Mouse (Mus musculus) urinary bladder, postnatal 4 days (tissue): ENCODE results near the gene Zfp112.
A peak's percentile ranks its signal among the peaks of the same experiment; 100 is the strongest.
"Not testable (repeated sequence)": the region's sequence is repeated elsewhere in the genome, so short reads cannot be mapped to it uniquely, and the experiment has no call there.

Experiments
- DNase-seq, 2 experiments: peaks; one replicate each; pipeline ENCODE4 v3.0.0; 2021 to 2022; ENCODE audit warnings: low spot score in 2 of 2

Zfp112 gene

DNA sequence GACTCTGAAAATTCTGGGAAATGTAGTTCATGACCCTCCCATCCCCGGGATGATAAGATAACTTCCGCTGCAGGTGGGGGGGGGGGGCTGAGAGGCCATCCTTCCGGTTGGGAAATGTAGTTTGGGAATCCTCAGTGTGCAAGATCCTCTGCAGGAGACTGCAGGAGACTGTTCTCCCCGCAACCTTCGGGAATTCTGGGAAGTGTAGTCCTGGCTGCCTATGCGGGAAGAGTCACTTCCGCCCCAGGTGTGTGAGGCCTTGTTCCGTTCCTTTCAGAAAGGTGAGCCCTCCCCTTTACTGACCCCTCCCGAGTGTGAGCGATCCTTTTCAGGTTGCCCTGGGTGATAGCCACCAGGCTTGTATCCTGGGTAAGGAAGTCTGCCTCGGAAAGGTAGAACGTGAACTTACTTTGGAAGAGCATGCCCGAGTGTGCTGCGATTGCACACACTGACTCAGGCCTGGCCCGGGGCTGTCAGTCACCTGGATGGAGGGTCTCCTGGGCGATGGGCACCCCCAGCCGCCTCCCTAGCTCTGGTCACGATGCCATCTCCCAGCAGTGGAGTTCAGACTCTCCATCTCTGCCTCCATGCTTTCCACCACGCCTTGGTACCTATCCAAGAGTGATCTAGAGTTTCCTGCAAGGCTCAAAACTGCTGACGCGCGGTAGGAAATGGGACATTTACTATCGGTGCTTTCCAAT, at the start of gene Zfp112:
TSS of gene Zfp112 (plus strand) at position 159 of the 701 bp plus-strand sequence.
- DNase-seq, result peak in 1 of 2 experiments; percentile 70

DNA sequence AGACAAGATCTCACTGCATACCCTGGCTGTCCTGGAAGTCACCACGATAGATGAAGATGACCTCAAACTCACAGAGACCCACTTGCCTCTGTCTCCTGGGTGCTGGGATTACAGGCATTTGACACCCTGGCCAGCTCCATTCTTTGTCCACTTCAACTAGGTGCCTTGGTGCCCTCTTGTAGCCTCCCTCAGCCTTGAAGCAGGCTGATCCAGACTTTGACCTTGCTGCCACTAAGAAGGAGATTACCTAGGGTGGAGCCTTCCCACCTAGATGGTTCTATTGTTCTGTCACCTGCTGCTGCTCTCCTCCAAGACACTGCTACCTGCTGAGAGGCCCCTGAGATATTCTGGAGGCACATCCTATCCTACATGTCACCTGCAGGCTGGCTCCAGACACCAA, 37.7 kb upstream of the Zfp112 start:
- DNase-seq, result not testable (repeated sequence)

GRCm38 (mm10) chr7:24081634-24082431, 30.3 kb upstream of the Zfp112 start, which contains the start of gene Zfp180:
Zfp180 (plus strand) TSS chr7:24081924.
- DNase-seq, result peak; percentile 93

- DNase-seq, result peak in 1 of 2 experiments; percentile 50
These were observed 29.5 kb upstream of the Zfp112 start for GRCm38 (mm10) chr7:24082457-24083235.

GRCm38 (mm10) chr7:24086871-24087270, 25.2 kb upstream of the Zfp112 start:
- no peak for DNase-seq

- no peak for DNase-seq
These were observed 24.5 kb upstream of the Zfp112 start for GRCm38 (mm10) chr7:24087485-24088125.

- DNase-seq, result peak in 1 of 2 experiments; percentile 60
These were observed 7.7 kb upstream of the Zfp112 start for GRCm38 (mm10) chr7:24104403-24104802.

- no peak for DNase-seq
These were observed 6.9 kb upstream of the Zfp112 start for GRCm38 (mm10) chr7:24105144-24105703.

DNA sequence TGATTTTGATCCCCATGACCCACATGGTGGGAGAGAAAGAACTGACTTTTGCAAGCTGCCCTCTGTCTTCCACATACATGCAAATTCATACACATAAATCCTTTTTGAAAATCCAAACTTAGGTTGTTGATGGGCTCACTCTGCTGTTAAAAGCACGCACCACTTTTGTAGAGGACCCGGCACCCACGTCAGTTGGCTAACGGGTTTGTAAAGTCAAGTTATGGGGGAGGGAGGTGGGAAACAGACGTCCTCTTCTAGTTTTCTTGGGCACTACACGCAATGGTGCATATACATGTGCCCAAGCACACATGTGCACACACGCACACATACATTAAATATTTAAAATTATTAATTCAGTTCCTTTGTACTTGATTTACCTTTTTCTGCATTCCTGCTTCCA, 1.3 kb upstream of the Zfp112 start:
- no peak for DNase-seq

GRCm38 (mm10) chr7:24111772-24112155, 350 bp upstream of the Zfp112 start:
- no peak for DNase-seq

- peak in 1 of 2 experiments; percentile 26 for DNase-seq
These were observed 887 bp downstream of the Zfp112 start for GRCm38 (mm10) chr7:24113001-24113400.

DNA sequence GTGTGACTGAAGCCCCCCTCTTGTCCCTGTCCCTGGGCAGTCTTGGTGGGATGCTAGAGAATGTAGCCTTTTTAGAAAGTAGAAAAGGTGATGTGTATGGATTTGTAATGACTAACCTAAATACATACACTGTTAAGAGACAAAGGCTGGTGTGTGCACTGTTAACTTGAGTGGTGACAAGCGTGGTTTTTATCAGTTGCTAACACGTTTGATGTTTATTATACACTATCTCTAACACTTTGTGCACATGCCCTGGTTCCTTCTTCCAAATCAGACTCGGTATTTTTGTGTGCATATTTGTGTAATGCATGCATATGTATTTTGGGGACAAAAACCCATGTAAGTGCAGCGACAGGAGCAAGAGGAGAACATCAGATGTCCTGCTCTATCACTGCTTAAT, 4.5 kb downstream of the Zfp112 start:
- DNase-seq, result no peak

DNA sequence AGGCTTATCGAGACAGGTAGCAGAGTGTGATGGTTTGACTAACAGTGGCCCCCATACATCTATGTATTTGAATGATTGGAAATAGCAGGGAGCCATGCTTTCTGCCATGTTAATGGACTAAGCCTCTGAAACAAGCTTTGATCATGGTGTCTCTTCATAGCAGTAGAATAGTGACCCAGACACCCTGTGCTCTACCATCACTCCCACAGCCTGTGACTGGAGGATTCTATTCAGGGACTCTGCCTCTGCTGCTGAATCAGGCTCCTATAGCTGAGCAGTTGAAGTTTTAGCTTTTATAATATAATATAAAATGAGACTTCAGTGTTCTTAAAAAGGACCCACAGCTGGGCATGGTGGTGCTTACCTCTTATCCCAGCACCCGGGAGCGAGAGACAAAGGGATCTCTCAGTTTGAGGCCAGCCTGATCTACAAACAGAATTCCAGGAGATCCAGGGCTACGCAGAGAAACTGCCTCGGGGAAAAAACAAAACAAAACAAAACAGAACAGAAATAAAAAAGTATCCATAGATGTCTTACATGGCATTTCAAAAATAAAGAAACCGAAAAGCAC, 21.4 kb downstream of the Zfp112 start:
- no peak for DNase-seq

- DNase-seq, result peak; percentile 74 to 77
These were observed 22.1 kb downstream of the Zfp112 start, which contains the start of gene Zfp235 for GRCm38 (mm10) chr7:24133996-24134828. Zfp235 (plus strand) TSS chr7:24134169.

DNA sequence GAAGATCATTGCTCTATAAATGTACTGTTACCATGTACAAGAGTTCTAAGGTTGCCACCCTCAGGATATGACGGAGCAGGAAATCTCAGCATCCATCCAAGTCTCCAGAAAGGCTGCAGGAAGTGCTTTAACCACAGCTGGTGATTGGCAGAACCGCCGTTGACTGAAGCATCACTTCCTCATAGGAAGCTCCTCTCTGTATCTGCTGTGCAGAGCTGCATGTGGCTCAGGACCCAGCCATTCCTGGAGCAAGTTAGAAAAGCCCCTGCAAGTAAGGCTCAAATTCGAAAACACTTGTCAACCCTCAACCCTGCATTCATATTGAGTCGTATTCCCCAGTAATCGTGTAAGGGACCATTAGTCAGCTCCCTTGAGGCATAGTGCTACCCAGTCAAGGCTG, 30.5 kb downstream of the Zfp112 start:
- DNase-seq, result no peak

DNA sequence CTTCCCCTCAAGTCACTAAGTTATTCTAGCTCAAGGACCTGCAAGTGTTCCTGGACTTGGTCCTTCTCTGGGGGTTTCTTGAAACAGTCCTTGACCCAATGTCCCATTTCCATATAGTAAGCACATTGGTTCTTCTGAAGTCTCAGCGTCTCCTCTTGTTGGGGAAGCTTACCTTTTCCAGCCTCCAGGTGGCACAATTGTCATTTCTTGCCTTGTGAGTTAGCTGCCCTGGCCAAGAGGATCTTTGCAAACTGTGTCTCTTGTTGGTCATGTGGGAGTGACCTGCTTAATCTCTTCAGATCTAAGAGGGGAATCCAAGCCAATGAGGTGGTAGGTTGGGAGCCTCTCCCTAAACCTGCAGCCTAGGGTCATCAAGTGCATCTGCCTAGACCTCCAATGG, 41.2 kb downstream of the Zfp112 start:
- no peak for DNase-seq

DNA sequence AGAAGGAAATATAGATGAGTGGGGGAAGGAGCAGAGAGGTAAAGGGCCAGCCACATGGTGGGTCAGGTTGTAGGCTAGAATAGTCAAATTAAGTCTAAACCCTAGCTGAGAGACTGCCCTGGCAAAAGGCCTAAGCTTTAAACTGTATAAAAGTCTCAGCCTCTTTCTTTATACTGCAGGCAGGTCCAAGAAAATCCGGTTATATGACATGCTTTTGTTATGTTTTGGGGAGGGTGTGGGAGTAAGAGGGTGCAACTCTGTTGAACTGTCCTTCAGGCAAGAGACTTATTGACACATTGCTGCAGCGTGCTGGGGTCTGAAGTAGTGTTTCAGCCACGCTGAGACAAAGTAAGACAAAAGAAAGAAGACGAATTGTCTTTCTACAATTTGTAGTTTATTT, 60.1 kb downstream of the Zfp112 start:
- no peak for DNase-seq

GRCm38 (mm10) chr7:24174618-24175336, 62.7 kb downstream of the Zfp112 start, which contains the start of gene Zfp114:
Zfp114 (plus strand) TSS chr7:24175060.
- DNase-seq, result peak; percentile 67

- no peak for DNase-seq
These were observed 63.2 kb downstream of the Zfp112 start for GRCm38 (mm10) chr7:24175337-24175711.
